Mouse (Mus musculus) thymus, adult 2 months (tissue): Measurements from ENCODE around the gene Mfsd5.

ENCODE experiments used
- CTCF ChIP-seq: fragments of 200-500 bp; IDR thresholded peaks from 2 replicates; pipeline ENCODE4 v1.5.1; 2012; ENCODE audit warnings: mild to moderate bottlenecking, control low read depth, low read length, moderate library complexity, borderline replicate concordance; ENCODE audit not compliant: control insufficient read depth, poor library complexity, insufficient read depth; ENCODE audit errors: extremely low read depth
- POLR2A ChIP-seq: fragments of 200-500 bp; IDR thresholded peaks from 2 replicates; pipeline ENCODE4 v1.6.1; 2012; ENCODE audit warnings: mild to moderate bottlenecking, low read length, control low read depth, moderate library complexity; ENCODE audit not compliant: control insufficient read depth, poor library complexity, insufficient read depth; ENCODE audit errors: extremely low read depth

GRCm38 (mm10) chr15:102263037-102263436 is 16.2 kb upstream of the Mfsd5 start:
- TF ChIP-seq POLR2A, result no peak
- TF ChIP-seq CTCF, result no peak
